Mouse (Mus musculus) spleen, adult 10 weeks (tissue): ENCODE measurements around the gene Zfp658. TPM values are rescaled to one million over a fixed set of nuclear protein-coding genes. Genes with fewer than 3 reads are reported as not detected.

Experiments
- polyA plus RNA-seq: library from polyadenylated mRNA; stranded (reverse); fragments of 350-450 nt; fragmentation: Illumina TruSeq; extraction: RNeasy Lipid Tissue Mini Kit (QIAGEN cat#74804); gene quantifications from one replicate; pipeline ENCODE4 v1.2.3, GENCODE M21; 2015; ENCODE audit warnings: low replicate concordance; ENCODE audit not compliant: insufficient read depth

The Zfp658 gene
- 9.9 TPM for polyA plus RNA-seq

GRCm38 (mm10) chr7:43562006-43562633 lies at the start of gene Zfp658:
Gene Zfp658 (plus strand): TSS chr7:43562256.

GRCm38 (mm10) chr7:43544225-43544977 lies 17.7 kb upstream of the Zfp658 start, which contains the start of gene Cd33:
Gene Cd33 (minus strand): TSS chr7:43544428.

GRCm38 (mm10) chr7:43579440-43580171 lies 17.6 kb downstream of the Zfp658 start, which contains the start of gene Zfp719:
Gene Zfp719 (plus strand): TSS chr7:43579610.

GRCm38 (mm10) chr7:43606896-43607742 lies 45.1 kb downstream of the Zfp658 start, which contains the start of gene Zfp819:
Gene Zfp819 (plus strand): TSS chr7:43607169.

Other genes with a start within 250 kb of the Zfp658 start
- 46.8 TPM for gene Zfp715, start 249.0 kb upstream of the Zfp658 start, polyA plus RNA-seq
- 0.94 TPM for gene Siglecf, start 210.9 kb upstream of the Zfp658 start, polyA plus RNA-seq
- gene Siglecg, start 154.1 kb upstream of the Zfp658 start, polyA plus RNA-seq: 244 TPM
- gene Lim2, start 134.6 kb upstream of the Zfp658 start, polyA plus RNA-seq: not detected
- gene Nkg7, start 125.2 kb upstream of the Zfp658 start, polyA plus RNA-seq: 79.6 TPM
- not detected for gene Cldnd2, start 121.5 kb upstream of the Zfp658 start, polyA plus RNA-seq
- gene Etfb, start 118.2 kb upstream of the Zfp658 start, polyA plus RNA-seq: 48.7 TPM
- gene Gm45233, start 118.1 kb upstream of the Zfp658 start, polyA plus RNA-seq: not detected
- 1.5 TPM for gene Vsig10l, start 99.1 kb upstream of the Zfp658 start, polyA plus RNA-seq
- not detected for gene Iglon5, start 72.2 kb upstream of the Zfp658 start, polyA plus RNA-seq
- gene 4931406B18Rik, start 56.3 kb upstream of the Zfp658 start, polyA plus RNA-seq: 0.12 TPM
- gene Cd33, start 17.8 kb upstream of the Zfp658 start, polyA plus RNA-seq: 36.3 TPM
- gene Zfp719, start 17.4 kb downstream of the Zfp658 start, polyA plus RNA-seq: 7.9 TPM
- gene Zfp819, start 44.9 kb downstream of the Zfp658 start, polyA plus RNA-seq: 0.28 TPM
- gene Ceacam18, start 72.5 kb downstream of the Zfp658 start, polyA plus RNA-seq: not detected
- gene Siglece, start 97.9 kb downstream of the Zfp658 start, polyA plus RNA-seq: 26.2 TPM
- 5.7 TPM for gene Ctu1, start 109.8 kb downstream of the Zfp658 start, polyA plus RNA-seq
- not detected for gene Klk14, start 128.2 kb downstream of the Zfp658 start, polyA plus RNA-seq
- gene Klk13, start 150.3 kb downstream of the Zfp658 start, polyA plus RNA-seq: not detected
- gene Klk12, start 206.6 kb downstream of the Zfp658 start, polyA plus RNA-seq: not detected
- not detected for gene Klk11, start 212.3 kb downstream of the Zfp658 start, polyA plus RNA-seq
- gene Klk10, start 218.8 kb downstream of the Zfp658 start, polyA plus RNA-seq: not detected
- gene Klk9, start 229.6 kb downstream of the Zfp658 start, polyA plus RNA-seq: not detected
- 18.2 TPM for gene Klk8, start 235.3 kb downstream of the Zfp658 start, polyA plus RNA-seq
- not detected for gene Klk7, start 249.0 kb downstream of the Zfp658 start, polyA plus RNA-seq